Mouse (Mus musculus) frontal cortex, postnatal 14 days (tissue): ENCODE data around the gene Skp2.

Experiments
- DNase-seq, 2 experiments: peaks; one replicate each; pipeline ENCODE4 v3.0.0; 2022; ENCODE audit warnings: low spot score in 2 of 2

Gene Skp2

DNA sequence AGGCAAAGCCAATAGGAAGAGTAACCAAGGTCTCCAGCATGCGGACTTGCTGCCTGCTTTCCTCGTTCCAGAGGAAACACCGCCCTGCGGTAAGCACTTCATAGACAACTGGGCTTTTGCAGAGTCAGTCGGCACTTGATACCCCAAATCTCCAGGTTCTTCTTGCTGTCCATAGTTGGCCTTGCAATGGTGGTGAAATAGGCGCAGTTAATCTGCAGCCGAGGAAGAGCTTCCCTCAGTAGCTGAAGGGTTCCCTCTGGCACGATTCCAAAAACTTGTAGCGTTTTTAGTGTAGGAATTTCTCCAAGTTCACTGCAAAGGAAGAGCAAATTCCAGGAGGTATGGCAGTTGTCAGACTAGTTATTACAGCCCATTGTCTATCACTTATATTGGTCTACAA is 41.7 kb downstream of the Skp2 start:
- DNase-seq = no peak

DNA sequence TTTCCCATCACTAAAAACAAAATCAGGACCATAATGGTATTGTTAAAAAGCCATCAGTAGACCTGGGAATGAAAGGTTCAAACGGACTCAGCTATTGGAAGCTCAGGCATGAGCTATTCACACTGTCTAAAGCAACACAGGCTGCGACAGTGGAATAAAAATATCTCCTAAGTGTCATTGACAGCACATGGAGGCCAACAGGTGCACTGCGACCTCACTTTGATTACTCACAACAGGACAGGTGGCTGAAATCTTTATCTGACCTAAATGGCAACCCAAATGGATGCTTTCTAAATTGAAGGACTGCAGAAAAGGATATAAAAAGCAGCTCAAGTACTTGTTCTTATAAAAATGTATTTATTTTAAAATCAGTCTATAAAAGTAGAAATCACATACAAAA is 43.6 kb downstream of the Skp2 start:
- DNase-seq = no peak

- no peak for DNase-seq
Observed at GRCm38 (mm10) chr15:9110526-9111347, 44.5 kb downstream of the Skp2 start.

DNA sequence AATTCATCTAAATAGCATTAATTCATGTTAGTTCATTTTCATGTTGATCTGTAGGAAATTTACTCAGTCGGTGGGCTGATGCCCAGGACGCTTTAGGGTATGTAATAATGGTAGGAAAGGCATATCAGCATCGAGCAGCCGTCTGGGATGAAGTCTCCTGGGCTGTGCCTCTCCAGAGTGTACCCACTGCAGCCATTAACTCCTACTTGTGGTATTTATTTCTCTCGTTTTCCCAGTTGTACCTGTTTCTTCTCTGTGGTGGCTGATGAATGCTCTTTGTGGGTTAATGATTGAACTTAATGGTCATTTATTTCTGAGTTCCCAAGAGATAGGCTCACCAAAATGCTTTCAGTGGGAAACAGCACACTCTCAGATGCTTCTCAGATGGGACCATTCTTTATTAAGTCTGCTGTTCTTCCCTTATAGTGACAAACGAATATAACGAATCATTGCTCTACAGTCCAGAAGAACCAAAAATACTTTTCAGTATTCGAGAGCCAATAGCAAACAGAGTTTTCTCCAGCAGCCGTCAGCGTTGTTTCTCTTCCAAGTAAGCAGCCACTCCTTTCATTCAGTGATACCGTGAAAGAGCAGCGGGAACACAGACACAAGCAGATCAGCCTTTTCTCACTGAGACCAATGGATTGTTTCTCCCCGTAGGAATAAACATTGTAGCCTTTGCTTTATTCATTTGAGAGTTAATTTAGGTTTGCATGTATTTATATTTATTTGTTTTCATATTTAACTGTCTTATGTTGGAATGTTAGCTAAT is 48.7 kb downstream of the Skp2 start:
- no peak for DNase-seq

DNA sequence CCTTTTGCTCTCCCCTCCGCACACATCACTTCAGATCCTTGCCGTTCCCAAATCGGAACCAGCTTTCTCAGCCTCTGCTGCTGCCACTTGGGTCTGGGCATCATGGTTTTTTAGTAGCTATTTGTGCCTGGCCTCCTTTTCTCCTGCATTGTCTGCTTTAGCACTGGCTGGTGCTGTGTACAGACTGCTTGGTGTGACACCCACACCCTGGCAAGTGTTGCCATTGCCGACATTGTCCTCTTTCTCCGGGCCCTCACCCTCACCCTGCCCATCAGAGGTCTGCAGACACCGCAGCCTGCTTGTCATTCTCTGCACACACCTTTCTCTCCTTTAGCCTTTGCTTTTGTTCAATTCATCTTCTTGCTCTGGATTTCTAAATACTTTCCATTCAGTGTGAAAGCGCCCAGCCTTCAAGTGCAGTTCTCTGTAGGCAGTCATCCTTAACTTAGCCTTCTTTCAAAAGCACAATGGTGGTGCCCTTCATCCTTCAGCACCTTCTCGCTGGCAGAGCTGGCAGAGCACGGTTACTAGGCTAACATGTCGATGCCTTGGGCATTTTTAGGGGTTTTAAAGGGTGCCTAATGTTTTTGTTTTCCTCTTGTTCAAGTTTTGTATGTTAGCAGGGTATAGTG is 54.7 kb downstream of the Skp2 start:
- DNase-seq = no peak

DNA sequence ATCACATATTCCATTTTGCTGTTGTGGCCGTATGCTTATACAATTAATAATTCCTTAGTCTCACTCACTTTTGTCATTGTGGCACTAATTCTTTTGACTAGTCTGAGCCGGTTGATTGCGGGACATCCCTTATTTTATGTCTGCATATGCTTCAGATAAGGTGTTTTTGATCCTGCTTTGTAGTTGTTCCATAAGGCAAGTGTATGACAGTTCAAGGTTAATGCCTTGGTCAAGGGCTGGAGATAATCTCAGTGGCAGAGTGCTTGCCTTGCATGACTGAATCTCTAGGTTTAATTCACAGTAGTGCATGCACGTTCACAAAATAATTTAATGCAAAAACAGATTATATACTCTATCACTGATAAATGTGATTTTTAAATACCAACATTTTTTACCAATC is 58.4 kb downstream of the Skp2 start:
- no peak for DNase-seq

- peak; percentile 24 to 32 for DNase-seq
Observed at GRCm38 (mm10) chr15:9094366-9094750, 60.9 kb downstream of the Skp2 start.

- no peak for DNase-seq
Observed at GRCm38 (mm10) chr15:9093598-9094365, 61.4 kb downstream of the Skp2 start.

- no peak for DNase-seq
Observed at GRCm38 (mm10) chr15:9090662-9091061, 64.6 kb downstream of the Skp2 start.

DNA sequence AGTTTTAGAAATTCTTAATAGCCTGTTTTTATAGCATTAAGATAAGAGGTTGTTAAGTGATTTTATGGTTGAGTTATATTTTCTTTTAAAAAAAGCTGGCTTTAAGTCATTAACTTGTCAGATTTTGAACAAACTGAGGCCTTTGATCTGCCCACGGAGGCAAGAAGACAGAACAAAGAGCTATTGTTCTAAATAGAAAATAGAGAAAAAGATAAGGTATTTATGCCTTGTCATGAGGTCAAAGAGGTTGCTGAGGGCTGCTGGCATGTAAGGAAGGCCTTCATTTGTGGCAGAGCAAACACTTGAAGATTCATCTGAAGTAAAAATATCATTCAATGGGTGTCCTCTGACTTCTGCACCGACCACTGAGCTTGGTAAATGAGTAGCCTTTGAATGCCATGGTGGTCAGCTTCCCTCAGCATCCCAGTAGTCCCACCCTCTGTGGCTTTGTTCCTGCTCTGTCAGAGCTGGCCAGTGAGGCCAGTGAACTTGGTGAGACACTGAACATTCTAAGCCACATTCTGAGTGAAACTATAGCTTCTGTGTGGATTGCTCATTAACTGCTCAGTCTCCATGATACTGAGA is 66.0 kb downstream of the Skp2 start:
- DNase-seq = no peak

GRCm38 (mm10) chr15:9088683-9089072 is 66.5 kb downstream of the Skp2 start:
- no peak for DNase-seq

GRCm38 (mm10) chr15:9087895-9088682 is 67.1 kb downstream of the Skp2 start:
- DNase-seq = no peak

DNA sequence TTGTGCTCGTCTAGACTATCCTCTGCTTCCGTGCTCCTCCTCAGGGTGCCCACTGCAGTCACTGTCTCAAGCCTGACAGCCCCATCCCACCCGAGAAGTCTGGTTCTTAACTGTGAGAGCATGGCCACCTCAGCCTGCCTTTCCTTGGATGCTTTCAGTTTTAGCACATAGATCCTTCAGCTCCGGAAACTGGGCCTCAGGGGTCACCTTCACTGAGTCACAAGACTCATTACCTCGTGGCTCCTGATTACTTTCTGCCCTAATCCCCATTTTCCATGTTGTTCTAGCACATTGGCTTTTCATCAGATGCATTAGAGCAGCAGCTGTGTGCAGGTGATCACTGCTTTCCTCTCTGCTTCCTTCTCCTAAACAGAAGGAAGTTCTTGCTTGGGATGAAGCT is 67.8 kb downstream of the Skp2 start:
- DNase-seq = no peak

- no peak for DNase-seq
Observed at GRCm38 (mm10) chr15:9086813-9087212, 68.4 kb downstream of the Skp2 start.

GRCm38 (mm10) chr15:9082753-9083152 is 72.5 kb downstream of the Skp2 start:
- no peak for DNase-seq

DNA sequence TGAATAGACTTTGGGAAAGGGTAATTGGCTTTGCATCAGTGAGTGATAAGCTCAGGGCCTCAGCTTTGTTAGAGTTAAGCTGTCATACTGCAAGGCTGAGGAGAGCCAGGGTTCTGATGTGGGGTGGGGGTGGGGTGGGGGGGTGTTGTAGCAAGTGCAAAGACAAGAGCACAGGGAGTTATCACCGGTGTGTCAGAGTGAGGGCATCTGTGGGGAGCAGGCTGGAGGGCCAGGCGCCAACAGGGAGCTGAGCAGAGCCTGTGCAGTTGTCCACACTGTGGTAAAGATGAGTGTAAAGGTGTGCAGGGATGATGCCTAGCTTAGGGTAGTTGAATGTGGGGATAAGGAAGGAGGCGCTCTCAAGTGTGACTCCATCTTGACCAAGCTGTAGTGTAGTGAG is 73.9 kb downstream of the Skp2 start:
- DNase-seq = no peak

DNA sequence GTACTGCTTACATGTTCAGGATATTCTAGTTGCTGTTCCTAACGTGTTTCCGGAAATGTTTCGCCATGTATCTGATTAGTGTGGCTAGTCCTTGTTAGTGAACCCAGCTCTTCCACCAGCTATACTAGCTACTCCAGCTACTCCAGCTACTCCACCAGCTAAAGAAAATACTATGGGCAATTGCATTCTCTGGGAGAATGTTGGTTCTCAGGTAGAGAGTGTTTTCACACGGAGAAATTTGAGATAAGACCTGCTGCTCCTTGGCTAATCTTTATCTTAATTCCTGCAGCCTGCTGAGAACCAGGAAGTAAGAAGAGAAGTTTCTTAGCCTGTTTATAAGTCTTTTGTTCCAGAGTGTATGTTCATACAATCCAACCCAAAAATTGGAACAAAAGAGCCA is 75.0 kb downstream of the Skp2 start:
- DNase-seq = no peak

GRCm38 (mm10) chr15:9079626-9080025 is 75.6 kb downstream of the Skp2 start:
- DNase-seq = no peak

DNA sequence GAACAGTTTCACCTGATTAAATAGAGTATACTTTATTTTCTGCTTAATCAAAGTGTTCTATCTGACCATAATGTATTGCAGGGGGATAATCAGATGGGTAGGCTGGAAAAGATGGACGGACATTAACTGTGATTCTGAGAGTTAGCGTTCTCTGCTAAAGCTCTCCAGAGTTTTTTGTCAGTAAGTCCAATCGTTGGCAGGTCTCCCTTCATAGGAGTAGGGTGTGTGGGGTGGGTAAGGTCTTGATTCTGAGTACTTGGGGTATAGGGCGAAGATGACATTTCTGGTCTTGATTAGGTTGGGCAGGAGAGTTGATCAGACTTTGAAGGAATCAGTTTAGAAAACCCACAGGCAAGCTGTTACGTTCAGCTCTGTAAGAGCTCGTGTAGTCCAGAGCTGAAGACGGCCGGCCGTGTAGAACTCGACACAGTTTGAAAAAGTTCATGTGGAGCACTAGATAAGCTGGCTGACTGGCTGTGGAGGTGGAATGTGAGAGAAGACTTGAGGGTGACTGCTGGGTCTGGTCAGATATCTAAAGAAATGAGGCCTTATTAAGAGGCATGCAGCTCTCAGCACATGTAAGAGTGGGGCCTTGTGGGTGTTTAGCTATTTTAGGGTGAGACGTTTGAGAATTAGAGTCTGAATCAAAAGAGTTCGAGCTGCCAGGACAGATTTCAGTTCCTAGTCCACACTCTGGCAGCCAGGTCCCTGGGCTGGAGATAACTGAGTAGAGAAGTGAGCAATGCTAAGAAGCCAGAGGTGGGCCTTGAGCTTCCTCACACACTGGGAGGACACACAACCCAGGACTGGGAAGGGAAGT is 76.5 kb downstream of the Skp2 start:
- no peak for DNase-seq

- no peak for DNase-seq
Observed at GRCm38 (mm10) chr15:9075608-9076200, 79.5 kb downstream of the Skp2 start.
